Mouse (Mus musculus) spleen, embryonic (tissue): ENCODE data around the gene Slc6a14.

Source experiments
- CTCF ChIA-PET: fragments of 350-600 bp; sonication (Branson Sonifier 250); formaldehyde crosslinking; loops from one replicate; lab custom pipeline; 2022; lab: Charles Lee

The Slc6a14 gene

GRCm38 (mm10) chrX:21714829-21715228 lies at the start of gene Slc6a14:
Slc6a14 (plus strand) TSS chrX:21714896.
- CTCF ChIA-PET, result no interaction called here

DNA sequence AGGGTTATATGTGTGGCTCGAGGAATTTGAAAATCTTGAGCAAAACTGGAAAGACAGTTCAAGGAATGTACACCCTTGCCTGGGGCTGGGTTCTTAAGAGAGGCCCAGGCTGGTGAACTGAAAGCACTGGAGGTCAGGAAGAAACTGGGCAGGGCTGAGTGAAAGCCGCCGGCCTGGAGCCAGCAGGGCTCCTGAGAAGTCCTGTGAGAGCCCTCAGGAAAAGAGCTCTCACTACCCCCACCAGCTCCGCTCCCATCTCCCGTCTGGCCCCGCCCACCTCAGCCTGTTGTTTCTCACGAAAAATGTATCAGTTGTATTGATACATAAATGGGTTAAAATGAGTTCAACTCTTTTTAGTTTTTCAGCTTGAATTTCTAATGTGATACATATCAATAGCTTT lies 43.8 kb upstream of the Slc6a14 start:
- CTCF ChIA-PET, result no interaction called here

DNA sequence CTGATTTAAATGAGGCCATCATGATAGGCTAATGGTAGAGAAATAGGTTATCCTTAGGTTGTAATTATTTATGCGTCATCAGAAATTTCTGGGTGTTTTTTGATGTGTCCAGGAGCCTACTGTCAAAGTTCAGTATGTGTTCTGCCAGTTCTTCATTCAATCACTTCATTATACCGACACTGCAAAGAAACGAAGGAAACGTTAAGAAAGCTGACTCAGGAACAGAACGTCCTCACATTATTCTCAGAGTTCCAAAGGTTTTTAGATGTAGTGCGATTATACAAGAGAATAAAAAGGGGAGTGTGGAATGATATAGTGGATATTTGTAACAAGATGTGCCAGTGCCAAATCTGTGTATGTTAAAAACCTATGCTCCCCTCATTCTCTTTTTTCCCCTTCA lies 19.5 kb upstream of the Slc6a14 start:
- CTCF ChIA-PET, result no interaction called here

DNA sequence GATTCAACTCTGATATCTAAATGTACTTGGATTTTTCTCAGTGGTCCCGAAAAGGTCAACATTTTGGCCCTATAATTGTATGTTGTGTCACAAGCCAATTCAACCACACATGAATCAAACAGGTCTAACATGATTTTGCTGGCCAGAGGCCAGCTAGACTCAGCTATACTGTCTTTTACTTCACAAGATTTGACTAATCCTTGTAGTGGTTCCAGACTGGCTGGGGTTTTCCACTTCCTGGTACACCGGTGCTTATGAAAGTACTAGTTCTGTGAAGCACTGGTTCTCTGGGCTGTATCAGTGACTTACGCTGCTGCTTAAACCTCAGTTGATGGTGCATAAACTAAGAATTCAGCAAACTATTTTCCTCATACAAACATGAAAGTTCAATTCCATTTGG lies 19.0 kb upstream of the Slc6a14 start:
- CTCF ChIA-PET, result no interaction called here

DNA sequence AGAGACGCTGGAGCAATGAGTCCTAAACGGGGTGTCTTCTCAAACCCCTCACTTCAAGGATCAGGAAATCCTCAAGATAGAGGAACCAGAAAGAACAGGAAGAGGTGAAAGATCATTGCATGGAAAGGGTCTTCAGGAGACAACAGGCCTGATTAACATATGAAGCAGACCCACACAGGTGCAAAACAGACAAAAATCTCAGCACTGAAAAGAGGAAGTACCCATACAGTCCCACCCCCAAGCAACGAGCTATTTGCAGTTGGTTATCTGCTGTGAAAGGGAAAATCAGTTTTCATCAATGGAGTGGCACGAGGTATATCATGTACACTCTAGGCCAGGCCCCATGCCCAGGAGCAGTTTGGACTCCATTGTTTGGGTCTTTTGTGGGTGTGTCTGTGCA lies 13.1 kb upstream of the Slc6a14 start:
- CTCF ChIA-PET, result no interaction called here

GRCm38 (mm10) chrX:21704470-21704869 lies 10.2 kb upstream of the Slc6a14 start:
- CTCF ChIA-PET, result no interaction called here

DNA sequence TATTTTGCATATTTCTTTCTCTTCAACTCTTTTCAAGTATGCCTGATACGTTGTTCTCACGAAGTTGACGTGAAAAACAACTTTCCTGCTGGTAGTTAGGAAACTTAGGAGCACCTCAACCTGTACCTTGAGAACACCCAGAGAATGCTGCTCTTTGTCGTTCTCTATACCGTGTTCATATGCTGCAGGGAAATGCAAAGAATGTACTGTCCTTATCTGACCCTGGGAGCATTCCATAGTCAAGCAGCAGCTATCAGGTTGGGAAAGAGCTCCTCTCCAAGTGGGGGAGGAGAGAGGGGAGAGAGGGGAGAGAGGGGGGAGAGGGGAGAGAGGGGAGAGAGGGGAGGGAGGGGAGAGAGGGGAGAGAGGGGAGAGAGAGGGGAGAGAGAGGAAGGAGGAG lies 597 bp downstream of the Slc6a14 start:
- CTCF ChIA-PET, result no interaction called here

DNA sequence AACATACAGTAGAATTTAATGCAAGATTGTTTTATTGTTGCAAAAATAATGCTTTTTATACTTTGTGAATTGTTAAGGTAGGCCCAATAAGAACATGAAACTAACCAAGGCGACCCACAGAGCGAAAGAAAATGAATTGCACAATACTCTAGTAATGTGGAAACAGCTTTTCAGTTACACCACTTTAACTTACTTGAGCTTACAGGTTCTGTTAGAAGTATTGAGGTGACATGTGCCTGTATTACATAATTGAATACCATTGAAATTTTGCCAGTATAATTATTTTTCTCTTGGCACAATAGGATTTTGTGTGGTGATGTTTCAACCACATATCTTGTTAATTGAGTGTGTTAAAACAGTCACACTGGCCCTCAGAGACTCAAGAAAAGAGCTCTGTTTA lies 2.2 kb downstream of the Slc6a14 start:
- CTCF ChIA-PET, result no interaction called here

DNA sequence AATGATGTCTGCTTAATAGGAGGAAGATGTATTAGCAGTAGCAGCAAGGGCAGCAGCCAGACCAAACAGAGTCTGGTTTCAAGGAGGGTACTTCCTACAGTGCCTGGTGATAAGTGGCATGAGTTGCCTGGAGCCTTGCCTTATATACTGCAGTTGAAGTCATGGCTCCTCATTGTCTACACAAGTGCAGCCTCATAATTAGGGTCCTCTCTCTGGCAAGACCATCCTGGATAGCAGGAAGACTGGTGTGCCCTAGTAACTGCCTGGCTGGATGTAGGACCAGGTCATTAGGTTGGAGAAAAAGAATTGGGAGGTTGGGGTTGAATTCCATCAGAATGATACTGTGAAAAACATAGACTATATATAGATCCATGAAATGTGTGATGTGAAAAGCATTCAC lies 30.3 kb downstream of the Slc6a14 start, which contains the start of gene Gm28269:
TSS of gene Gm28269 (minus strand) at position 101 of the 400 bp plus-strand sequence.
- CTCF ChIA-PET, result no interaction called here
